Mouse (Mus musculus) MEL (cell line): ENCODE measurements at regions not wholly inside any gene's neighbourhood (a gene's known extent, or its start where the extent isn't known, plus 50 kb on each side); places are given as distances from the start of the nearest gene placed in this dataset.

ENCODE experiments used
- DNase-seq: peaks from one replicate; pipeline ENCODE4 v3.0.0; 2011; ENCODE audit warnings: low read depth, low spot score
- H3K27ac ChIP-seq: 2 replicates; pipeline ENCODE4 v1.5.1; 2012; ENCODE audit warnings: low read depth, mild to moderate bottlenecking, control low read depth, low read length, moderate library complexity; ENCODE audit not compliant: control insufficient read depth
- H3K27me3 ChIP-seq, 2 experiments: fragments of 150-350 bp in 1 of 2; sonication (generic) in 1 of 2; 2 replicates each; pipeline ENCODE4 v1.6.1; 2012; ENCODE audit warnings: low read length in 2 of 2, mild to moderate bottlenecking in 2 of 2, improper control_type of control experiment in 1 of 2, moderate library complexity in 1 of 2; ENCODE audit not compliant: insufficient read depth in 2 of 2, control insufficient read depth in 1 of 2
- H3K36me3 ChIP-seq, 2 experiments: 2 replicates each; pipeline ENCODE4 v1.6.1; 2012 to 2014; ENCODE audit warnings: low read length in 2 of 2, improper control_type of control experiment in 1 of 2, inconsistent platforms in 1 of 2, mild to moderate bottlenecking in 1 of 2; ENCODE audit not compliant: insufficient read depth in 2 of 2, control insufficient read depth in 1 of 2
- H3K4me1 ChIP-seq, 2 experiments: fragments of 150-350 bp in 1 of 2; sonication (generic) in 1 of 2; 2 replicates each; pipeline ENCODE4 v1.6.1; 2012; ENCODE audit warnings: low read length in 2 of 2, improper control_type of control experiment in 1 of 2, mild to moderate bottlenecking in 1 of 2; ENCODE audit not compliant: insufficient read depth in 2 of 2, control insufficient read depth in 1 of 2
- H3K4me3 ChIP-seq, 2 experiments: fragments of 150-350 bp in 1 of 2; sonication (generic) in 1 of 2; 2 replicates each; pipeline ENCODE4 v1.5.1; 2012; ENCODE audit warnings: low read depth in 2 of 2, low read length in 2 of 2, mild to moderate bottlenecking in 2 of 2, moderate library complexity in 2 of 2, control low read depth in 1 of 2, improper control_type of control experiment in 1 of 2; ENCODE audit not compliant: control insufficient read depth in 1 of 2, insufficient read depth in 1 of 2
- H3K79me2 ChIP-seq: 2 replicates; pipeline ENCODE4 v1.6.1; 2012; ENCODE audit warnings: mild to moderate bottlenecking, low read length, moderate library complexity; ENCODE audit not compliant: control insufficient read depth, poor library complexity, insufficient read depth
- H3K9ac ChIP-seq: 2 replicates; pipeline ENCODE4 v1.6.1; 2012; ENCODE audit warnings: low read depth, mild to moderate bottlenecking, control low read depth, low read length, moderate library complexity; ENCODE audit not compliant: control insufficient read depth, poor library complexity, severe bottlenecking
- H3K9me3 ChIP-seq: fragments of 150-350 bp; sonication (generic); replicated peaks from 2 replicates; pipeline ENCODE4 v1.6.1; 2012; ENCODE audit warnings: mild to moderate bottlenecking, low read length, improper control_type of control experiment, moderate library complexity; ENCODE audit not compliant: insufficient read depth
- CHD1 ChIP-seq: IDR thresholded peaks from 2 replicates; pipeline ENCODE4 v1.6.1; 2012; ENCODE audit warnings: low read depth, mild to moderate bottlenecking, inconsistent platforms, low read length, improper control_type of control experiment
- CHD2 ChIP-seq: IDR thresholded peaks from 2 replicates; pipeline ENCODE4 v1.6.1; 2011; ENCODE audit warnings: low read length, improper control_type of control experiment
- CTCF ChIP-seq, 3 experiments: IDR thresholded peaks in 2 of 3; conservative IDR thresholded peaks in 1 of 3; 2 replicates each; pipeline ENCODE4 v1.5.1; 2011 to 2012; ENCODE audit warnings: low read length in 3 of 3, low read depth in 2 of 3, mild to moderate bottlenecking in 2 of 3, improper control_type of control experiment in 1 of 3, inconsistent platforms in 1 of 3, mixed read lengths in 1 of 3, moderate library complexity in 1 of 3; ENCODE audit not compliant: control insufficient read depth in 1 of 3, insufficient read depth in 1 of 3, poor library complexity in 1 of 3, severe bottlenecking in 1 of 3
- E2F4 ChIP-seq: IDR thresholded peaks from 2 replicates; pipeline ENCODE4 v1.6.1; 2011; ENCODE audit warnings: low read depth, low read length, improper control_type of control experiment, borderline replicate concordance
- ELF1 ChIP-seq: IDR thresholded peaks from 2 replicates; pipeline ENCODE4 v1.6.1; 2014; ENCODE audit warnings: low read depth, mild to moderate bottlenecking, inconsistent platforms, low read length, improper control_type of control experiment, moderate library complexity
- EP300 ChIP-seq, 2 experiments: IDR thresholded peaks; 2 replicates each; pipeline ENCODE4 v1.6.1; 2011; ENCODE audit warnings: improper control_type of control experiment in 2 of 2, low read length in 2 of 2, low read depth in 1 of 2, mild to moderate bottlenecking in 1 of 2
- HCFC1 ChIP-seq: IDR thresholded peaks from 2 replicates; pipeline ENCODE4 v1.6.1; 2012; ENCODE audit warnings: low read depth, mild to moderate bottlenecking, inconsistent platforms, low read length, improper control_type of control experiment, moderate library complexity
- JUND ChIP-seq: IDR thresholded peaks from 2 replicates; pipeline ENCODE4 v1.6.1; 2011; ENCODE audit warnings: low read depth, mild to moderate bottlenecking, improper control_type of control experiment, low read length
- KAT2A ChIP-seq: conservative IDR thresholded peaks from 2 replicates; pipeline ENCODE4 v1.6.1; 2012; ENCODE audit warnings: low read depth, low read length, improper control_type of control experiment, inconsistent platforms
- MAFK ChIP-seq: IDR thresholded peaks from 2 replicates; pipeline ENCODE4 v1.6.1; 2011; ENCODE audit warnings: low read depth, mild to moderate bottlenecking, low read length, improper control_type of control experiment, borderline replicate concordance
- MAX ChIP-seq: IDR thresholded peaks from 2 replicates; pipeline ENCODE4 v1.6.1; 2011; ENCODE audit warnings: low read length, improper control_type of control experiment
- MAZ ChIP-seq: IDR thresholded peaks from 2 replicates; pipeline ENCODE4 v1.6.1; 2012; ENCODE audit warnings: low read depth, mild to moderate bottlenecking, inconsistent platforms, low read length, improper control_type of control experiment
- MEF2A ChIP-seq: IDR thresholded peaks from 2 replicates; pipeline ENCODE4 v1.6.1; 2014; ENCODE audit warnings: low read depth, mild to moderate bottlenecking, inconsistent platforms, low read length, improper control_type of control experiment; ENCODE audit not compliant: poor library complexity, insufficient replicate concordance, severe bottlenecking; ENCODE audit errors: extremely low read depth
- MXI1 ChIP-seq: IDR thresholded peaks from 2 replicates; pipeline ENCODE4 v1.6.1; 2011; ENCODE audit warnings: mild to moderate bottlenecking, low read depth, low read length, improper control_type of control experiment
- NELFE ChIP-seq: IDR thresholded peaks from 2 replicates; pipeline ENCODE4 v1.6.1; 2011; ENCODE audit warnings: low read depth, low read length, improper control_type of control experiment
- RCOR1 ChIP-seq: IDR thresholded peaks from 2 replicates; pipeline ENCODE4 v1.6.1; 2012; ENCODE audit warnings: low read depth, mild to moderate bottlenecking, inconsistent platforms, low read length, improper control_type of control experiment
- TAL1 ChIP-seq: IDR thresholded peaks from 2 replicates; pipeline ENCODE4 v1.6.1; 2012; ENCODE audit warnings: mild to moderate bottlenecking, inconsistent platforms, low read length, moderate library complexity, mixed read lengths
- TBP ChIP-seq: IDR thresholded peaks from 2 replicates; pipeline ENCODE4 v1.8.0; 2011; ENCODE audit warnings: low read depth, low read length, improper control_type of control experiment
- TCF12 ChIP-seq: IDR thresholded peaks from 2 replicates; pipeline ENCODE4 v1.6.1; 2014; ENCODE audit warnings: low read depth, mild to moderate bottlenecking, inconsistent platforms, low read length, improper control_type of control experiment, moderate library complexity
- UBTF ChIP-seq: IDR thresholded peaks from 2 replicates; pipeline ENCODE4 v1.6.1; 2012; ENCODE audit warnings: low read depth, mild to moderate bottlenecking, inconsistent platforms, low read length, improper control_type of control experiment, moderate library complexity, borderline replicate concordance; ENCODE audit not compliant: insufficient read depth
- USF2 ChIP-seq, 2 experiments: IDR thresholded peaks; 2 replicates each; pipeline ENCODE4 v1.6.1; 2011 to 2012; ENCODE audit warnings: improper control_type of control experiment in 2 of 2, low read length in 2 of 2, borderline replicate concordance in 1 of 2, inconsistent platforms in 1 of 2, low read depth in 1 of 2, mild to moderate bottlenecking in 1 of 2; ENCODE audit not compliant: insufficient read depth in 1 of 2
- ZC3H11A ChIP-seq: IDR thresholded peaks from 2 replicates; pipeline ENCODE4 v1.6.1; 2012; ENCODE audit warnings: low read depth, mild to moderate bottlenecking, inconsistent platforms, low read length, improper control_type of control experiment
- ZMIZ1 ChIP-seq: IDR thresholded peaks from 2 replicates; pipeline ENCODE4 v1.6.1; 2012; ENCODE audit warnings: low read depth, mild to moderate bottlenecking, inconsistent platforms, low read length, improper control_type of control experiment, moderate library complexity

DNA sequence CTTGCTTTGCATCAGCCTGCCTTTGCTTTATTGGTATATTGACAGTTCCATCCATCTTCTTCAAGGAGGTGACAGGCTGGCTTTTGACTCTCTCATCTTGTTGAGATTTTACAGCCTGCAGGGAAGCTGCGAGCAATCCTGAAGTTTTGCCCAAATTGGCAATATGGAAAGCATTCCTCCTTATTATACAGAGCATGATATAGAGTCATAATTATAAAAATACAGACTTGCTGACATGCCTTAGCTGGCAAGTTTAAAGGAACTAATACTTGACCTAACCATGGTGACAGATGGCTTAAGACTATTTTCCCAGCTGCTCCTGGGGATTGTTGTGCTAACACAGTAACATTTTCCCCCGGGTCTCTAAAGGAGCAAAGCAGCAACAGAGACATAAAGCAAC, 1078.6 kb upstream of the Sel1l start:
- H3K36me3 ChIP-seq = no peaks in the 10 kb centered on the region
- no peaks in the 10 kb centered on the region for H3K4me1 ChIP-seq
- no peak overlapping the region for H3K27ac ChIP-seq
- TF ChIP-seq TAL1 = no peak
- TF ChIP-seq MXI1 = no peak
- no peak for TF ChIP-seq KAT2A
- TF ChIP-seq RCOR1 = no peak
- TF ChIP-seq HCFC1 = no peak
- TF ChIP-seq UBTF = no peak
- TF ChIP-seq USF2 (IDR thresholded peaks at IDR 0.05; ENCODE audit: borderline replicate concordance in 1 of 2, insufficient read depth in 1 of 2, low read depth in 1 of 2, low read length in 2 of 2) = no peak
- no peak for TF ChIP-seq EP300 (IDR thresholded peaks at IDR 0.05; ENCODE audit: low read depth in 1 of 2, low read length in 2 of 2)
- TF ChIP-seq ZC3H11A = no peak
- TF ChIP-seq ZMIZ1 = no peak
- TF ChIP-seq MAX = no peak
- no peak for TF ChIP-seq NELFE
- TF ChIP-seq MEF2A = no peak
- no peak for TF ChIP-seq CHD2
- no peaks in the 10 kb centered on the region for H3K9me3 ChIP-seq
- DNase-seq = no peak
- no peak overlapping the region for H3K9ac ChIP-seq
- H3K27me3 ChIP-seq = no peaks in the 10 kb centered on the region
- H3K4me3 ChIP-seq = no peak overlapping the region
- no peaks in the 10 kb centered on the region for H3K79me2 ChIP-seq

DNA sequence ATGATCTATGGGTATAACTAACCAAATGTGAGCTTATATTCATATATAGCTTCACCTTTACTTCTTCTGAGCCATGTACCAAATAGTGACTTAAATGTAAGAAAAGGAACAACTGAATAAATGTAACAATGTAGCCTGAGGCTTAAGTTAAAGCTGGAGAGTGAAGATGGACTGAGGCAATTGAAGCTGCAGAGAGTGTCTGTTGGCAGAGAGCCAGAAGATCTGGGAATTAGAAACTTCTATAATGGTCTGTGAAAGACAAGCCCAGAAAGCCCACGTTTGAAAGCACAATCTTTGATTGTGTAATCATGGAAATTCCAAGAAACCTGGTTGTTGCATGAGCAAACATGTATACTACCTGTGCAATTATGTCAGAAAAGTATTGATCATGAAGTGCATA, 1078.0 kb upstream of the Sel1l start:
- H3K36me3 ChIP-seq = no peaks in the 10 kb centered on the region
- TF ChIP-seq MAFK (no peak), CHD1 (no peak), HCFC1 (no peak), MAX (no peak), CHD2 (no peak), JUND (no peak), ELF1 (no peak), TBP (no peak), TCF12 (no peak), CTCF (IDR thresholded peaks at IDR 0.05 in 2 of 3, conservative IDR thresholded peaks at IDR 0.05 in 1 of 3; ENCODE audit: control insufficient read depth in 1 of 3, insufficient read depth in 1 of 3, low read depth in 2 of 3, low read length in 3 of 3, poor library complexity in 1 of 3, severe bottlenecking in 1 of 3) (no peak), MAZ (no peak), E2F4 (no peak)
- TF ChIP-seq, all 39 proteins: peak for 0
- no peak overlapping the region for H3K4me3 ChIP-seq
- no peak for DNase-seq
- H3K79me2 ChIP-seq = no peaks in the 10 kb centered on the region
- no peaks in the 10 kb centered on the region for H3K9me3 ChIP-seq
- H3K27me3 ChIP-seq = no peaks in the 10 kb centered on the region
- H3K9ac ChIP-seq = no peak overlapping the region
- no peak overlapping the region for H3K27ac ChIP-seq
- H3K4me1 ChIP-seq = no peaks in the 10 kb centered on the region
